Mouse (Mus musculus) midbrain, postnatal 0 days (tissue): ENCODE data around the gene Polr2m. TPM values are rescaled to one million over a fixed set of nuclear protein-coding genes. Genes with fewer than 3 reads are reported as not detected.
A peak's percentile ranks its signal among the peaks of the same experiment; 100 is the strongest.

Source experiments
- ATAC-seq: fragments of 200-750 bp; cut with Nextera tagmentation; 2 replicates; pipeline ENCODE4 v1.8.0; 2017; ENCODE audit warnings: moderate number of reproducible peaks, mild to moderate bottlenecking, moderate TSS enrichment, moderate library complexity; ENCODE audit not compliant: low FRiP score
- DNase-seq: peaks from one replicate; pipeline ENCODE4 v3.0.0-alpha.2; 2015; ENCODE audit warnings: low spot score
- H3K27ac ChIP-seq: fragments of 300-500 bp; sonication (generic); 2 replicates; pipeline ENCODE4 v1.5.1; 2014; ENCODE audit warnings: low read depth, mild to moderate bottlenecking, low read length, mixed read lengths
- H3K27me3 ChIP-seq: fragments of 300-500 bp; sonication (generic); 2 replicates; pipeline ENCODE4 v1.6.1; 2014; ENCODE audit warnings: low read length, control low read depth, mixed read lengths; ENCODE audit not compliant: insufficient read depth
- H3K36me3 ChIP-seq: fragments of 300-500 bp; sonication (generic); 2 replicates; pipeline ENCODE4 v1.6.1; 2014; ENCODE audit warnings: low read length, control low read depth, mixed read lengths; ENCODE audit not compliant: insufficient read depth
- H3K4me1 ChIP-seq: fragments of 300-500 bp; sonication (generic); 2 replicates; pipeline ENCODE4 v1.6.1; 2014; ENCODE audit warnings: mild to moderate bottlenecking, control low read depth, antibody characterized with exemption, low read length, mixed read lengths; ENCODE audit not compliant: insufficient read depth
- H3K4me2 ChIP-seq: fragments of 300-500 bp; sonication (generic); 2 replicates; pipeline ENCODE4 v1.6.1; 2014; ENCODE audit warnings: low read depth, mild to moderate bottlenecking, low read length, mixed read lengths; ENCODE audit not compliant: poor library complexity, severe bottlenecking
- H3K4me3 ChIP-seq: fragments of 300-500 bp; sonication (generic); 2 replicates; pipeline ENCODE4 v1.5.1; 2014; ENCODE audit warnings: low read depth, mild to moderate bottlenecking, low read length, moderate library complexity
- H3K9ac ChIP-seq: fragments of 300-500 bp; sonication (generic); replicated peaks from 2 replicates; pipeline ENCODE4 v1.6.1; 2014; ENCODE audit warnings: mild to moderate bottlenecking, low read length, moderate library complexity, mixed read lengths; ENCODE audit not compliant: poor library complexity, severe bottlenecking
- H3K9me3 ChIP-seq: fragments of 300-500 bp; sonication (generic); 2 replicates; pipeline ENCODE4 v1.6.1; 2016; ENCODE audit warnings: low read length, control low read depth
- CTCF ChIP-seq: IDR thresholded peaks from 2 replicates; pipeline ENCODE4 v1.5.1; 2016; ENCODE audit warnings: antibody characterized with exemption, mild to moderate bottlenecking
- WGBS: fragments of 180-500 bp; shearing (Covaris S2); extraction: QIAGEN DNeasy Blood & Tissue Kit; methylation state at CpG from one replicate; pipeline ENCODE4 v1.1.7; 2014; 5-methylcytosine and 5-hydroxymethylcytosine counted together
- polyA plus RNA-seq: library from polyadenylated mRNA; unstranded; fragments of >200 nt; fragmentation: Nextera tagmentation; extraction: Ambion mirVana; gene quantifications from 2 replicates; pipeline ENCODE4 v1.2.1, GENCODE M21; 2015
- total RNA-seq: library from RNA; depleted of rRNA; stranded (reverse); fragments of >200 nt; gene quantifications from 2 replicates; pipeline ENCODE4 v1.2.3, GENCODE M21; 2014; rRNA removed

Polr2m gene
- total RNA-seq = 206 and 214 TPM in 2 replicates
- 317 and 320 TPM in 2 replicates for polyA plus RNA-seq

DNA sequence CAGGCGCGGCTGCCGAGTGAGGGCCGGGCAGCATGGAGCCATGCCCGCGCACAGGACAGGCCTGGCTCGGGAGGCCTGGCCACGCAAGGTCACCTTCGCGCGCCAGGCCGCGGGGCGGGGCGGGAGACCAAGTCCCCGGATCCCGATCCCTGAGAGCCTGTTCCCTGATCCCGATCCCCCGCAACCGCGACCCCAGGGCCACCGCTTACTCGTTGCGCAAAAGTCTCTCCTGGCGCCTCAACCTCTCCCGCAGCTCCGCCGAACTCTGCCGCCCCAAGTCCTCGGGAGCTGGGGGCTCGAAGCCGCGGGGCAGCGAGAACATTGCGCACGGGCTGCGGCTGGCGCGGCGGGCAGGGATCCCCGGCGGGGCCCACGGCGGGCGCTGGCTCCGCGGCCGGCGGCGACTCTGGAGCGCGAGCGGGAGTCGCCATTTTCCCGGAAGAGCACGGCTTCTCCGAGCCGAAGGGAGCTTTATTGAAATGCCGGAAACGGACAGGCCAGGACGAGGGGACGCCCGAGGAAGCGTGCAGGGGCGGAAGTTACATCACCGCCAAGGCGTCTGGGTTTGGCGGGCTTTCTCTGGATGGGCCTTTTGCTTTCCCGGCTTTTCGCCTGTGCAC, at the start of gene Polr2m:
Polr2m (minus strand) TSS at position 461 of the 620 bp plus-strand sequence.
- peak within 1 kb of the TSS; percentile 51 for H3K4me2 ChIP-seq
- WGBS = under 1% methylated on average over 67 of the region's 70 CpGs
- 0 out of 2 replicates have a peak, but pooled peaks cover 3% of the 10 kb centered on the region for H3K4me1 ChIP-seq
- DNase-seq (peak; percentile 97), ATAC-seq (peak; percentile 98)
- no peak for TF ChIP-seq CTCF
- H3K9me3 ChIP-seq = no peaks in the 10 kb centered on the region
- H3K27me3 ChIP-seq = no peaks in the 10 kb centered on the region; the same call in 1 of the 2 replicates
- H3K9ac ChIP-seq = peak within 1 kb of the TSS; percentile 80
- peak within 1 kb of the TSS; percentile 77 for H3K4me3 ChIP-seq
- H3K36me3 ChIP-seq = peaks cover 25% of the 10 kb centered on the region
- H3K27ac ChIP-seq = peak within 1 kb of the TSS; percentile 89

DNA sequence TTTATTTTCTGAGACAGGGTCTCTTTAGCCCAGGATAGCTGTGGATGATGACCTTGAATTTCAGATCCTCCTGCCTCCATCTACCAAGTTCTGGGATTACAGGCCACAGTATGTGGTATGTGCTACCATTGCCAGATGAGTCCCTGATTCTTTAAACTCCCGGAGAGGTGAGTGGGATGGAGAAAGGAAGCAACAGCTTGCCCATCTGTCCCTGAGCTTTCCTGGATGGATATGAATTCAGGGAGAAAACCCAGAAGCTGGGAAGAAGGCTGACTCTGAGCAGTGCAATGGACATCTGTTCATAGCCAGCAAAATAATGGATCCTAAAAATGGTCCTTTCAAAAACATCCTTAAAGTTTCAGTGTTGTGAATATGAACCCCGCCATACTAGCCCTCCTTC, 49.3 kb upstream of the Polr2m start:
- H3K36me3 ChIP-seq = no peaks in the 10 kb centered on the region
- H3K9ac ChIP-seq = no peak overlapping the region
- H3K4me1 ChIP-seq = no peaks in the 10 kb centered on the region
- no peak for ATAC-seq
- no peak for TF ChIP-seq CTCF
- no peak overlapping the region for H3K4me3 ChIP-seq
- WGBS = 91% methylated on average over 2 of the region's 2 CpGs
- DNase-seq = no peak
- no peaks in the 10 kb centered on the region for H3K9me3 ChIP-seq
- H3K27me3 ChIP-seq = no peaks in the 10 kb centered on the region
- no peak overlapping the region for H3K27ac ChIP-seq
- H3K4me2 ChIP-seq = no peak overlapping the region

DNA sequence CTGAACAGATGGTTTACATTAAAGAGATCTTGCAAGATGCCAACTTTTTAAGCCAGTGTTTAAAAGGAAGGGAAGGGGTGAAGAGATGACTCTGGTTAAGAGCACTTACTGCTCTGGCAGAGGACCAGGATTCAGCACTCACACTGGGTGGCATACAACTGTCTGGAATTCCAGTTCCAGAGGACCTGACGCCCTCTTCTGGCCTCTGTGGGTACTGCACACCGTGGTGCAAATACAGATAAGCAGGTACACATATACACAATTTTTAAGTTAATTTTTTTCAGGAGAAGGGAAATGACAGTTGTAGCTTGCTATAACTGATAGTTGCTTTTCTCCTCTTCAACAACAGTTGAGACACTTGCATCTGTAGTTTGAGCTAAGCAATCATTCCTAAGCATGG, 44.2 kb upstream of the Polr2m start:
- Histone ChIP-seq H3K4me2 (no peak overlapping the region), H3K4me1 (no peaks in the 10 kb centered on the region), H3K9me3 (no peaks in the 10 kb centered on the region), H3K36me3 (no peaks in the 10 kb centered on the region), H3K4me3 (no peak overlapping the region), H3K27ac (no peak overlapping the region), H3K9ac (no peak overlapping the region), H3K27me3 (no peaks in the 10 kb centered on the region)
- DNase-seq = no peak
- WGBS = 64% methylated on average over 2 of the region's 2 CpGs
- no peak for ATAC-seq
- TF ChIP-seq CTCF = peak; percentile 11; the same call in 1 of the 2 replicates

DNA sequence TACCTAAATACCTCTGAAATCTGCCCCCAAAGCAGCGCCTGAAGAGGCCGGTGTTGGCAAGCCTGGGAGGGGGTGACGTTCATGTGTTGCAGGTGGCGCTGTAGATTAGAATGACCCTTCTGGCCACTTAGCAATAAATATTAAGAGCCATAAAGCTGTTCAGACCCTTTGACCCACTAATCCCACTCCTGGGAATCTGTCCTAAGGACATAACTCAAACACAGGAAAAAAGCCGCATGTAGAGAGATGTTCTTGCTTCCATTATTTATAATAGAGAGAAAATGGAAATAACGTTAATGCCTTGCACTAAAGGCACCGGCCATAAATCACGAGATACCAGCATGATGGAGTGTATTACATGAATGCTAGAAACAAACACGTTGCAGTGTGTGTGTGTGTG, 41.7 kb upstream of the Polr2m start:
- Histone ChIP-seq H3K4me1 (no peaks in the 10 kb centered on the region), H3K4me2 (no peak overlapping the region), H3K4me3 (no peak overlapping the region), H3K27me3 (no peaks in the 10 kb centered on the region), H3K9me3 (no peaks in the 10 kb centered on the region), H3K27ac (no peak overlapping the region), H3K36me3 (no peaks in the 10 kb centered on the region), H3K9ac (no peak overlapping the region)
- no peak for DNase-seq
- TF ChIP-seq CTCF = no peak
- WGBS = 72% methylated on average over 9 of the region's 9 CpGs
- ATAC-seq = no peak

DNA sequence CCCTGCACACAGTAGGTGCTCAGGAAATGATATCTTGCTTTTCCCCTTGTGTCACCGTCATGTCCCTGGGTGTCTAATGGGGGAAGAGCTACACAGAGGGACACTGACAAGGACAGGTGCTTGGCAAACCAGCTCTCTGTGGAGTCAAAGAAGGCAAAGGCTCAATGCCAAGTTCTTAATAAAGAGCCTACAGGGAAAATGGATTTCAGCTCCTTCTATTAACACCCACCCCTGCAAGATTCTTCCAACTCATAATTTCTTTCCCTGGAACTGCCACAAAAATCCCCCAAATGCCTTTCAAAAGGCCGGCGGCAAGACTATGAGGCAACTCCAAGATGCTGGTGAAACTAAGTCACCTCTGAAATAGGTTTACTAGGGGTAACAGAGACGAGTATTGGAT, 38.2 kb upstream of the Polr2m start:
- H3K4me1 ChIP-seq = no peaks in the 10 kb centered on the region
- H3K9me3 ChIP-seq = no peaks in the 10 kb centered on the region
- no peaks in the 10 kb centered on the region for H3K27me3 ChIP-seq
- 88% methylated on average over 4 of the region's 4 CpGs for WGBS
- no peak for TF ChIP-seq CTCF
- DNase-seq = no peak
- no peak overlapping the region for H3K9ac ChIP-seq
- no peak overlapping the region for H3K4me3 ChIP-seq
- no peak for ATAC-seq
- no peak overlapping the region for H3K27ac ChIP-seq
- no peak overlapping the region for H3K4me2 ChIP-seq
- no peaks in the 10 kb centered on the region for H3K36me3 ChIP-seq

DNA sequence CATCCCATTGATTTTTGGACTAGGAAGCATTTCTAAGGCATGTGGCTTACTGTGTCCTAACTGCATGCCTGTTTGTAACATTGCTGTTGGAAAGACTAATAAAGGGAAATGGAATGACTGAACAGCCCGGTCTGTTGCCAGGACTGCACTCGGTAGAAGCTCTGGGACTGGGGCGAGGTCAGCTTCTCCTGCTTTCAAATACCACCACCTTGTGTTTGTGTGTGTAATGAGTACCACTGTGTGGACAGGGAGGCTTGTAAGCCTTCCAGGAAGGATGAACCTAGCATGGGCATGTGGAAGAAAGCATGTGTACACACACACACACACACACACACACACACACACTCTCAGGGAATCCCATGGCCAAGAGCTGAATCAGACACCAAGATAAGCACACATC, 34.1 kb upstream of the Polr2m start:
- no peaks in the 10 kb centered on the region for H3K9me3 ChIP-seq
- H3K27me3 ChIP-seq = no peaks in the 10 kb centered on the region
- no peak overlapping the region for H3K4me2 ChIP-seq
- H3K4me3 ChIP-seq = no peak overlapping the region
- no peaks in the 10 kb centered on the region for H3K36me3 ChIP-seq
- 68% methylated on average over 3 of the region's 3 CpGs for WGBS
- no peak for DNase-seq
- no peak for ATAC-seq
- H3K27ac ChIP-seq = no peak overlapping the region
- H3K9ac ChIP-seq = no peak overlapping the region
- TF ChIP-seq CTCF = no peak
- no peaks in the 10 kb centered on the region for H3K4me1 ChIP-seq
